ENCODE assay signal across 9 mouse cellular contexts in the genomic region with DNA sequence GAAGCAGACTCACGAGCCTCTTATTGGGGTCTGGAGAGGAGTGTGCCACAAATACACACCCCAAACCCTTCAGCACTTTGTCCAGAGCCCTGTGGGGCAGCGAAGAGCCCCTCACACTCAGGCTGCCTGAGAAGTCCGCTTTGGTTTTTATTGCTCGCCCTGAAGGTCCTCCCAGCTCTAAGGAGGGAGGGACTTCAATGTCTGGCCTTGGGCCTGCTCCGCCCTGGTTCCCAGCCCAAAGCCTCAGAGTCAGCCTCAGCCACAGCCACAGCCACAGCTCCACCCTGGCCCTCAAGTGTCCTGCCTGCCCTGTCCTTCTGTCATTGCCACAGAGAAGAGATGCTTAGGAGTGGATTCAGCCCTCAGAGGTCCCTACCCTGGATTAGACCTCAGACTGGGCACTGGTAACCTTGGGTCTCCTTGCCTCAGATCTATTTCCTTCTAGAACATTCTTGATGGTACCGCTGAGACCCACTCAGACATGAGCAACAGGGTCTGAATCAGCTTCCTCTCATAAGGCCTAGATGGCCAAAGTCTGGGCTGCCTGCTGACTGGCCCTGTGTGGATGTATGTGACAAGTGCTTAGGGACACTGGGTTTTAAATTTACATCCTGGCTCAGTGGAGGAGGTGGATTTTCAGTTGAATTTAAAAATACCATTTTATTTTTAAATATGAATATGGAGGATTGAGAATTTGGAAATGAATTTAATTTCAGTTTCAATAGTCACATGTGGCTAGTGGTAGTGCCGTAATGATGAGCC. TPM values are rescaled to one million over a fixed set of nuclear protein-coding genes. Genes with fewer than 3 reads are reported as not detected.
DNase-seq lines count a peak whose midpoint lies in the region; ATAC-seq and TF ChIP-seq lines count a peak whose summit lies in the region.
"Had no signal": no experiment of that assay in that cellular context is flagged by ENCODE, and none has a peak within 500 bp of the region (broad histone marks: within the 10 kb centered on the region; RNA-seq: fewer than 3 reads in every experiment).

No protein-coding gene starts in this region.

- H3K27me3 ChIP-seq in forebrain, embryonic 11.5 days (ENCODE audit: control insufficient read depth, insufficient read depth, low read length), result no peaks in the 10 kb centered on the region
- H3K27me3 ChIP-seq in forebrain, embryonic 10.5 days (ENCODE audit: poor library complexity, severe bottlenecking), result no peaks in the 10 kb centered on the region; the same call in 1 of the 2 replicates
- peaks cover 2% of the 10 kb centered on the region; the same call in 1 of the 2 replicates for H3K27me3 ChIP-seq in forebrain, embryonic 16.5 days (replicated peaks; ENCODE audit: control insufficient read depth, insufficient read depth, low read length)
- H3K27me3 ChIP-seq in intestine, postnatal 0 days (replicated peaks; ENCODE audit: control insufficient read depth, insufficient read depth, low read length), result no peaks in the 10 kb centered on the region
- no peaks in the 10 kb centered on the region for H3K27me3 ChIP-seq in midbrain, embryonic 13.5 days
- H3K27me3 ChIP-seq: embryonic facial prominence, embryonic 13.5 days had no signal

- no peaks in the 10 kb centered on the region for H3K4me1 ChIP-seq in forebrain, embryonic 11.5 days (replicated peaks; ENCODE audit: control insufficient read depth, insufficient read depth, low read length)
- H3K4me1 ChIP-seq in forebrain, embryonic 10.5 days, result peaks cover 24% of the 10 kb centered on the region
- H3K4me1 ChIP-seq in forebrain, embryonic 16.5 days (replicated peaks; ENCODE audit: control insufficient read depth, insufficient read depth, low read length), result peaks cover 19% of the 10 kb centered on the region
- no peaks in the 10 kb centered on the region for H3K4me1 ChIP-seq in intestine, postnatal 0 days (replicated peaks; ENCODE audit: control insufficient read depth, insufficient read depth, low read length)
- H3K4me1 ChIP-seq in midbrain, embryonic 13.5 days (replicated peaks), result peaks cover 15% of the 10 kb centered on the region

- H3K9me3 ChIP-seq in forebrain, embryonic 11.5 days (ENCODE audit: control insufficient read depth, low read length), result peaks cover 5% of the 10 kb centered on the region; the same call in 1 of the 2 replicates
- H3K9me3 ChIP-seq in forebrain, embryonic 10.5 days, result peaks cover 9% of the 10 kb centered on the region
- H3K9me3 ChIP-seq in forebrain, embryonic 16.5 days (ENCODE audit: control insufficient read depth, low read length), result no peaks in the 10 kb centered on the region; the same call in 1 of the 2 replicates
- H3K9me3 ChIP-seq in intestine, postnatal 0 days (ENCODE audit: control insufficient read depth), result no peaks in the 10 kb centered on the region
- peaks cover 10% of the 10 kb centered on the region; the same call in 1 of the 2 replicates for H3K9me3 ChIP-seq in midbrain, embryonic 13.5 days

- peak; percentile 45 for ATAC-seq in forebrain, embryonic 11.5 days (replicated peaks; ENCODE audit: low FRiP score)
- ATAC-seq in forebrain, embryonic 16.5 days, result peak; percentile 24; the same call in 1 of the 2 replicates
- no peak for ATAC-seq in intestine, postnatal 0 days
- ATAC-seq in midbrain, embryonic 13.5 days, result peak; percentile 2

- no peaks in the 10 kb centered on the region for H3K36me3 ChIP-seq in forebrain, embryonic 11.5 days (ENCODE audit: control insufficient read depth, insufficient read depth, low read length)
- H3K36me3 ChIP-seq in forebrain, embryonic 10.5 days (replicated peaks), result no peaks in the 10 kb centered on the region
- no peaks in the 10 kb centered on the region for H3K36me3 ChIP-seq in forebrain, embryonic 16.5 days (ENCODE audit: control insufficient read depth, insufficient read depth)
- no peaks in the 10 kb centered on the region for H3K36me3 ChIP-seq in intestine, postnatal 0 days (ENCODE audit: control insufficient read depth, insufficient read depth)
- no peaks in the 10 kb centered on the region for H3K36me3 ChIP-seq in midbrain, embryonic 13.5 days
- H3K36me3 ChIP-seq: embryonic facial prominence, embryonic 13.5 days had no signal

- DNase-seq in forebrain, embryonic 11.5 days (ENCODE audit: low spot score), result no peak
- no peak for DNase-seq in forebrain, embryonic 10.5 days (ENCODE audit: extremely low spot score, low spot score)
- peak; percentile 65 for DNase-seq in Muller cell, postnatal 12 days (ENCODE audit: inconsistent ontology term)
- DNase-seq in layer of hippocampus, postnatal 10 days (ENCODE audit: low spot score in 2 of 2), result no peak
- DNase-seq in adipocyte (ENCODE audit: low spot score), result no peak

- H3K27ac ChIP-seq in forebrain, embryonic 11.5 days (ENCODE audit: low read depth, low read length), result no peak overlapping the region
- no peak overlapping the region for H3K27ac ChIP-seq in forebrain, embryonic 10.5 days
- no peak overlapping the region for H3K27ac ChIP-seq in forebrain, embryonic 16.5 days (ENCODE audit: low read length)
- H3K27ac ChIP-seq in intestine, postnatal 0 days (ENCODE audit: low read depth, low read length), result no peak overlapping the region
- H3K27ac ChIP-seq in midbrain, embryonic 13.5 days, result no peak overlapping the region
- H3K27ac ChIP-seq: embryonic facial prominence, embryonic 13.5 days had no signal

- no peak for TF ChIP-seq CTCF in intestine, postnatal 0 days (IDR thresholded peaks at IDR 0.05; ENCODE audit: low read depth)

- H3K9ac ChIP-seq in forebrain, embryonic 11.5 days (ENCODE audit: low read length), result no peak overlapping the region
- no peak overlapping the region for H3K9ac ChIP-seq in forebrain, embryonic 16.5 days (replicated peaks; ENCODE audit: low read depth, low read length)
- H3K9ac ChIP-seq in intestine, postnatal 0 days (ENCODE audit: low read depth, low read length), result no peak overlapping the region
- H3K9ac ChIP-seq in midbrain, embryonic 13.5 days (replicated peaks), result 0 out of 2 replicates have a peak overlapping the region, but pooled peaks have one; percentile 3
- H3K9ac ChIP-seq: embryonic facial prominence, embryonic 13.5 days had no signal

- WGBS in forebrain, embryonic 11.5 days, result 53% methylated on average over 7 of the region's 7 CpGs
- WGBS in forebrain, embryonic 10.5 days, result 54% methylated on average over 7 of the region's 7 CpGs
- WGBS in forebrain, embryonic 16.5 days, result 51% methylated on average over 7 of the region's 7 CpGs
- WGBS in intestine, postnatal 0 days, result 41% methylated on average over 7 of the region's 7 CpGs
- 60% methylated on average over 7 of the region's 7 CpGs for WGBS in midbrain, embryonic 13.5 days

- H3K4me3 ChIP-seq in forebrain, embryonic 11.5 days (ENCODE audit: low read depth, low read length), result no peak overlapping the region
- H3K4me3 ChIP-seq in forebrain, embryonic 10.5 days, result no peak overlapping the region
- H3K4me3 ChIP-seq in forebrain, embryonic 16.5 days (replicated peaks; ENCODE audit: low read length), result no peak overlapping the region
- H3K4me3 ChIP-seq in intestine, postnatal 0 days (ENCODE audit: low read depth, low read length), result no peak overlapping the region
- H3K4me3 ChIP-seq in midbrain, embryonic 13.5 days (replicated peaks), result no peak overlapping the region
- H3K4me3 ChIP-seq: embryonic facial prominence, embryonic 13.5 days had no signal

- H3K4me2 ChIP-seq in forebrain, embryonic 11.5 days (ENCODE audit: low read depth, low read length, severe bottlenecking), result no peak overlapping the region
- H3K4me2 ChIP-seq in forebrain, embryonic 16.5 days (ENCODE audit: low read length), result no peak overlapping the region
- H3K4me2 ChIP-seq in intestine, postnatal 0 days (replicated peaks; ENCODE audit: low read depth), result peak overlapping the region; percentile 37; the same call in 1 of the 2 replicates
- H3K4me2 ChIP-seq in midbrain, embryonic 13.5 days (replicated peaks), result no peak overlapping the region
- H3K4me2 ChIP-seq: embryonic facial prominence, embryonic 13.5 days had no signal

RNA-seq across cellular contexts. Expression of a gene that starts 56.1 kb away (rescaled TPM):
- polyA plus RNA-seq in forebrain, embryonic 11.5 days (2014; fragmentation: Nextera tagmentation; extraction: Ambion mirVana), result 0.57 and 1.2 TPM in 2 replicates
- 0.39 and 0.50 TPM in 2 replicates for polyA plus RNA-seq in forebrain, embryonic 10.5 days (2016; fragmentation: Nextera tagmentation; extraction: Ambion mirVana)
- 1.6 and 1.8 TPM in 2 replicates for polyA plus RNA-seq in forebrain, embryonic 16.5 days (2015; fragmentation: Nextera tagmentation; extraction: Ambion mirVana)
- 1.2 and 1.4 TPM in 2 replicates for polyA plus RNA-seq in intestine, postnatal 0 days (2015; fragmentation: Nextera tagmentation; extraction: Ambion mirVana)
- 3.0 and 3.4 TPM in 2 replicates for polyA plus RNA-seq in midbrain, embryonic 13.5 days (2015; fragmentation: Nextera tagmentation; extraction: Ambion mirVana)
- 1 to 10 TPM; 2.1 to 3.5 TPM for total RNA-seq in layer of hippocampus, postnatal 10 days (2021)
